Mouse (Mus musculus) B cell, adult (primary cell): ENCODE results near the gene Gm21870. TPM values are rescaled to one million over a fixed set of nuclear protein-coding genes. Genes with fewer than 3 reads are reported as not detected.

Experiments used
- total RNA-seq: library from RNA; stranded (reverse); gene quantifications from 4 replicates; pipeline ENCODE4 v1.2.4, GENCODE M21; 2023; ENCODE audit not compliant: inconsistent age

Gene Gm21870
- total RNA-seq = not detected in 4 replicates

GRCm38 (mm10) chrX:33986716-33987115, at the start of gene Gm21870:
TSS of gene Gm21870 (minus strand) at chrX:33986816.

GRCm38 (mm10) chrX:33956440-33956839, 30.2 kb downstream of the Gm21870 start, which contains the start of gene Btbd35f6:
TSS of gene Btbd35f6 (minus strand) at chrX:33956540.

Other genes with a start within 250 kb of the Gm21870 start
- not detected in 4 replicates for gene Btbd35f6, start 30.3 kb downstream of the Gm21870 start, total RNA-seq
- gene Btbd35f9, start 174.7 kb upstream of the Gm21870 start, total RNA-seq = not detected in 4 replicates